Mouse (Mus musculus): ENCODE data around the gene Tyrobp. TPM values are rescaled to one million over a fixed set of nuclear protein-coding genes. Genes with fewer than 3 reads are reported as not detected.

Gene Tyrobp
- polyA plus RNA-seq, 1 experiment from 2014 or later: 56.5 TPM

- no peaks in the 10 kb centered on the region for H3K9me3 ChIP-seq (ENCODE audit: control insufficient read depth, low read depth, low read length)
These were observed 16.6 kb downstream of the Tyrobp start for GRCm38 (mm10) chr7:30430191-30430590.

DNA sequence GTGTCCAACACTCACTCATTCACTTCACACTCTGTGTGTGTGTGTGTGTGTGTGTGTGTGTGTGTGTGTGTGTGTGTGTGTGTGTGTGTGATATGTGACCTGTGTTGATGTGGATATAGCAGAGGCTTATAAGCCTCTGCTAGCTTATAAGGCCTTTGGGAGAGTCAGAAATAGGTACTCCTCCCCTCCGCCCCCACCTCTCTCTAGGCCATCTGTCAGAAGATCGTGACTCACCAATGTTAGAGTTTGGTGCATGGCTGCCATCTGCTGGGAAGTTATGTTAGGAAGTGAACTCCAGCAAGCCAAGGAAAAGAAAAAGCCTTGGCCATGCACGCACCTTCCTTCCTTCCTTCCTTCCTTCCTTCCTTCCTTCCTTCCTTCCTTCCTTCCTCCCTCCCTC lies 18.2 kb downstream of the Tyrobp start:
- WGBS: 10% methylated on average over 3 of the region's 3 CpGs
- Histone ChIP-seq H3K9ac (replicated peaks; ENCODE audit: low read depth, low read length) (no peak overlapping the region), H3K36me3 (ENCODE audit: control insufficient read depth, insufficient read depth, low read length) (no peaks in the 10 kb centered on the region), H3K27me3 (ENCODE audit: control insufficient read depth, insufficient read depth, low read length) (no peaks in the 10 kb centered on the region), H3K4me1 (ENCODE audit: control insufficient read depth, insufficient read depth, low read length) (no peaks in the 10 kb centered on the region), H3K27ac (ENCODE audit: low read length) (no peak overlapping the region), H3K4me2 (replicated peaks; ENCODE audit: low read depth, low read length) (no peak overlapping the region), H3K9me3 (ENCODE audit: control insufficient read depth, low read depth, low read length) (no peaks in the 10 kb centered on the region), H3K4me3 (ENCODE audit: low read depth, low read length) (no peak overlapping the region)
- no peak for ATAC-seq (ENCODE audit: insufficient number of reproducible peaks, insufficient read depth, low FRiP score, low read depth)

More at GRCm38 (mm10) chr7:30430191-30430590, 16.6 kb downstream of the Tyrobp start:
- no peak overlapping the region for H3K9ac ChIP-seq (replicated peaks; ENCODE audit: low read depth, low read length)
- H3K4me2 ChIP-seq (replicated peaks; ENCODE audit: low read depth, low read length): no peak overlapping the region
- H3K27me3 ChIP-seq (ENCODE audit: control insufficient read depth, insufficient read depth, low read length): no peaks in the 10 kb centered on the region
- 41% methylated on average over 2 of the region's 2 CpGs for WGBS
- H3K27ac ChIP-seq (ENCODE audit: low read length): no peak overlapping the region
- no peaks in the 10 kb centered on the region for H3K36me3 ChIP-seq (ENCODE audit: control insufficient read depth, insufficient read depth, low read length)
- ATAC-seq (ENCODE audit: insufficient number of reproducible peaks, insufficient read depth, low FRiP score, low read depth): no peak
- no peaks in the 10 kb centered on the region for H3K4me1 ChIP-seq (ENCODE audit: control insufficient read depth, insufficient read depth, low read length)
- H3K4me3 ChIP-seq (ENCODE audit: low read depth, low read length): no peak overlapping the region

GRCm38 (mm10) chr7:30434238-30434637 lies 20.7 kb downstream of the Tyrobp start:
- Histone ChIP-seq H3K36me3 (ENCODE audit: control insufficient read depth, insufficient read depth, low read length) (no peaks in the 10 kb centered on the region), H3K4me3 (ENCODE audit: low read depth, low read length) (no peak overlapping the region), H3K27me3 (ENCODE audit: control insufficient read depth, insufficient read depth, low read length) (no peaks in the 10 kb centered on the region), H3K4me1 (ENCODE audit: control insufficient read depth, insufficient read depth, low read length) (no peaks in the 10 kb centered on the region), H3K9me3 (ENCODE audit: control insufficient read depth, low read depth, low read length) (no peaks in the 10 kb centered on the region), H3K9ac (replicated peaks; ENCODE audit: low read depth, low read length) (no peak overlapping the region), H3K4me2 (replicated peaks; ENCODE audit: low read depth, low read length) (no peak overlapping the region), H3K27ac (ENCODE audit: low read length) (no peak overlapping the region)
- no peak for ATAC-seq (ENCODE audit: insufficient number of reproducible peaks, insufficient read depth, low FRiP score, low read depth)
- 4% methylated on average over 10 of the region's 10 CpGs for WGBS

DNA sequence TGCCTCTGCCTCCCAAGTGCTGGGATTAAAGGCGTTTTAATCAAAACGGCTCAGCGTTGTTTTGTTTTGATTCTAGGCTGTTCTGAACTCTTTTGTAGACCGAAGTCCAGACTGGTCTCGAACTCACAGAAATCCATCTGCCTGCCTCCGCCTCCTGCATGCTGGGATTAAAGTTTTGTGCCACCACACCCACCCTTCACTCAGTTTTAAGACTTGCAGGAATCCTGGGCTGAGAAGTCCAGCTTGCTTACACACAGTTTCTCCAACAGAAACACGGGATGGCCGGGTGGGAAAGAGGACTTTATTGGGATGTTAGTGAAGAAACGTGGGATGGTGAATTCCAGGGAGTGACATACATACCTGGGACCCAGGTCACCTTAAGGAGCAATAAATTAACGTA lies 21.1 kb downstream of the Tyrobp start:
- Histone ChIP-seq H3K36me3 (ENCODE audit: control insufficient read depth, insufficient read depth, low read length) (no peaks in the 10 kb centered on the region), H3K9me3 (ENCODE audit: control insufficient read depth, low read depth, low read length) (no peaks in the 10 kb centered on the region), H3K27ac (ENCODE audit: low read length) (no peak overlapping the region), H3K4me3 (ENCODE audit: low read depth, low read length) (no peak overlapping the region), H3K9ac (replicated peaks; ENCODE audit: low read depth, low read length) (no peak overlapping the region), H3K27me3 (ENCODE audit: control insufficient read depth, insufficient read depth, low read length) (no peaks in the 10 kb centered on the region), H3K4me1 (ENCODE audit: control insufficient read depth, insufficient read depth, low read length) (no peaks in the 10 kb centered on the region), H3K4me2 (replicated peaks; ENCODE audit: low read depth, low read length) (no peak overlapping the region)
- WGBS: 65% methylated on average over 10 of the region's 10 CpGs
- no peak for ATAC-seq (ENCODE audit: insufficient number of reproducible peaks, insufficient read depth, low FRiP score, low read depth)

DNA sequence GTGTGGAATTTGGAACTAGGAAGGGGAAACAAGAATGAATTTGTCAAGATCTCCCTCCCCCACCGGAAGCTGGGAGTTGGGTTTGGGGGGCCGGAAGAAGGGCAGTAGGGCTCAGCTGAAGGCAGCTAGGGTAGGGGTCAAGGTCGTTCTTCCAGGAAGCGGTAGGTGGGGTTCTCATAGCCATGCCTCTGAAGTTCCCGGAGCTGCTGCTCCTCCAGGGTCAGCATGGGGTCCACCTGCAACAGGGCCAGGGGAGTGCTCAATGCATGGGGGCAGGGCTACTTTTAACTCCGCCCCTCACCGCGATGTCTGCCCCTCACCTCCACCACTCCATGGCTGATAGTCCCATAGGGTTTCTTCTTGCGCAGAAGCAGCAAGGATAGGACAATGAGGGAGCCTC lies 21.6 kb downstream of the Tyrobp start:
- Histone ChIP-seq H3K4me1 (ENCODE audit: control insufficient read depth, insufficient read depth, low read length) (no peaks in the 10 kb centered on the region), H3K4me2 (replicated peaks; ENCODE audit: low read depth, low read length) (no peak overlapping the region), H3K27me3 (ENCODE audit: control insufficient read depth, insufficient read depth, low read length) (no peaks in the 10 kb centered on the region), H3K4me3 (ENCODE audit: low read depth, low read length) (no peak overlapping the region), H3K9me3 (ENCODE audit: control insufficient read depth, low read depth, low read length) (no peaks in the 10 kb centered on the region), H3K9ac (replicated peaks; ENCODE audit: low read depth, low read length) (no peak overlapping the region), H3K36me3 (ENCODE audit: control insufficient read depth, insufficient read depth, low read length) (no peaks in the 10 kb centered on the region), H3K27ac (ENCODE audit: low read length) (no peak overlapping the region)
- WGBS: 42% methylated on average over 9 of the region's 9 CpGs
- ATAC-seq (ENCODE audit: insufficient number of reproducible peaks, insufficient read depth, low FRiP score, low read depth): no peak

- H3K4me3 ChIP-seq (ENCODE audit: low read depth, low read length): no peak overlapping the region
- no peaks in the 10 kb centered on the region for H3K4me1 ChIP-seq (ENCODE audit: control insufficient read depth, insufficient read depth, low read length)
- H3K9ac ChIP-seq (replicated peaks; ENCODE audit: low read depth, low read length): no peak overlapping the region
- H3K27me3 ChIP-seq (ENCODE audit: control insufficient read depth, insufficient read depth, low read length): no peaks in the 10 kb centered on the region
- H3K36me3 ChIP-seq (ENCODE audit: control insufficient read depth, insufficient read depth, low read length): no peaks in the 10 kb centered on the region
- H3K27ac ChIP-seq (ENCODE audit: low read length): no peak overlapping the region
- no peaks in the 10 kb centered on the region for H3K9me3 ChIP-seq (ENCODE audit: control insufficient read depth, low read depth, low read length)
- ATAC-seq (ENCODE audit: insufficient number of reproducible peaks, insufficient read depth, low FRiP score, low read depth): no peak
- no peak overlapping the region for H3K4me2 ChIP-seq (replicated peaks; ENCODE audit: low read depth, low read length)
- WGBS: 21% methylated on average over 10 of the region's 10 CpGs
These were observed 23.3 kb downstream of the Tyrobp start for GRCm38 (mm10) chr7:30436879-30437278.

GRCm38 (mm10) chr7:30439734-30440133 lies 26.2 kb downstream of the Tyrobp start:
- ATAC-seq (ENCODE audit: insufficient number of reproducible peaks, insufficient read depth, low FRiP score, low read depth): no peak

GRCm38 (mm10) chr7:30440697-30441096 lies 27.1 kb downstream of the Tyrobp start:
- H3K4me2 ChIP-seq (replicated peaks; ENCODE audit: low read depth, low read length): no peak overlapping the region
- H3K36me3 ChIP-seq (ENCODE audit: control insufficient read depth, insufficient read depth, low read length): no peaks in the 10 kb centered on the region
- no peaks in the 10 kb centered on the region for H3K27me3 ChIP-seq (ENCODE audit: control insufficient read depth, insufficient read depth, low read length)
- no peak overlapping the region for H3K9ac ChIP-seq (replicated peaks; ENCODE audit: low read depth, low read length)
- 37% methylated on average over 5 of the region's 5 CpGs for WGBS
- H3K9me3 ChIP-seq (ENCODE audit: control insufficient read depth, low read depth, low read length): no peaks in the 10 kb centered on the region
- H3K4me1 ChIP-seq (ENCODE audit: control insufficient read depth, insufficient read depth, low read length): peaks cover 7% of the 10 kb centered on the region; the same call in 1 of the 2 replicates
- ATAC-seq (ENCODE audit: insufficient number of reproducible peaks, insufficient read depth, low FRiP score, low read depth): no peak
- no peak overlapping the region for H3K4me3 ChIP-seq (ENCODE audit: low read depth, low read length)
- H3K27ac ChIP-seq (ENCODE audit: low read length): no peak overlapping the region

More at GRCm38 (mm10) chr7:30439734-30440133, 26.2 kb downstream of the Tyrobp start:
- Histone ChIP-seq H3K36me3 (ENCODE audit: control insufficient read depth, insufficient read depth, low read length) (no peaks in the 10 kb centered on the region), H3K9ac (replicated peaks; ENCODE audit: low read depth, low read length) (no peak overlapping the region), H3K4me1 (ENCODE audit: control insufficient read depth, insufficient read depth, low read length) (peaks cover 7% of the 10 kb centered on the region; the same call in 1 of the 2 replicates), H3K27me3 (ENCODE audit: control insufficient read depth, insufficient read depth, low read length) (no peaks in the 10 kb centered on the region), H3K27ac (ENCODE audit: low read length) (no peak overlapping the region), H3K4me3 (ENCODE audit: low read depth, low read length) (no peak overlapping the region), H3K4me2 (replicated peaks; ENCODE audit: low read depth, low read length) (no peak overlapping the region), H3K9me3 (ENCODE audit: control insufficient read depth, low read depth, low read length) (no peaks in the 10 kb centered on the region)
- 80% methylated on average over 13 of the region's 13 CpGs for WGBS

GRCm38 (mm10) chr7:30443696-30444095 lies 30.1 kb downstream of the Tyrobp start:
- H3K36me3 ChIP-seq (ENCODE audit: control insufficient read depth, insufficient read depth, low read length): no peaks in the 10 kb centered on the region
- no peak overlapping the region for H3K27ac ChIP-seq (ENCODE audit: low read length)
- 23% methylated on average over 9 of the region's 9 CpGs for WGBS
- peaks cover 2% of the 10 kb centered on the region; the same call in 1 of the 2 replicates for H3K9me3 ChIP-seq (ENCODE audit: control insufficient read depth, low read depth, low read length)
- H3K9ac ChIP-seq (replicated peaks; ENCODE audit: low read depth, low read length): no peak overlapping the region
- H3K4me1 ChIP-seq (ENCODE audit: control insufficient read depth, insufficient read depth, low read length): peaks cover 7% of the 10 kb centered on the region; the same call in 1 of the 2 replicates
- H3K4me2 ChIP-seq (replicated peaks; ENCODE audit: low read depth, low read length): peak overlapping the region; percentile 87; the same call in 1 of the 2 replicates
- H3K4me3 ChIP-seq (ENCODE audit: low read depth, low read length): no peak overlapping the region
- ATAC-seq (ENCODE audit: insufficient number of reproducible peaks, insufficient read depth, low FRiP score, low read depth): no peak
- H3K27me3 ChIP-seq (ENCODE audit: control insufficient read depth, insufficient read depth, low read length): no peaks in the 10 kb centered on the region
